Mouse (Mus musculus): ENCODE measurements around the gene Ankrd13b.

Ankrd13b gene

GRCm38 (mm10) chr11:77492311-77492871 lies 2.9 kb upstream of the Ankrd13b start:
- DNase-seq (ENCODE audit: low spot score): no peak

DNA sequence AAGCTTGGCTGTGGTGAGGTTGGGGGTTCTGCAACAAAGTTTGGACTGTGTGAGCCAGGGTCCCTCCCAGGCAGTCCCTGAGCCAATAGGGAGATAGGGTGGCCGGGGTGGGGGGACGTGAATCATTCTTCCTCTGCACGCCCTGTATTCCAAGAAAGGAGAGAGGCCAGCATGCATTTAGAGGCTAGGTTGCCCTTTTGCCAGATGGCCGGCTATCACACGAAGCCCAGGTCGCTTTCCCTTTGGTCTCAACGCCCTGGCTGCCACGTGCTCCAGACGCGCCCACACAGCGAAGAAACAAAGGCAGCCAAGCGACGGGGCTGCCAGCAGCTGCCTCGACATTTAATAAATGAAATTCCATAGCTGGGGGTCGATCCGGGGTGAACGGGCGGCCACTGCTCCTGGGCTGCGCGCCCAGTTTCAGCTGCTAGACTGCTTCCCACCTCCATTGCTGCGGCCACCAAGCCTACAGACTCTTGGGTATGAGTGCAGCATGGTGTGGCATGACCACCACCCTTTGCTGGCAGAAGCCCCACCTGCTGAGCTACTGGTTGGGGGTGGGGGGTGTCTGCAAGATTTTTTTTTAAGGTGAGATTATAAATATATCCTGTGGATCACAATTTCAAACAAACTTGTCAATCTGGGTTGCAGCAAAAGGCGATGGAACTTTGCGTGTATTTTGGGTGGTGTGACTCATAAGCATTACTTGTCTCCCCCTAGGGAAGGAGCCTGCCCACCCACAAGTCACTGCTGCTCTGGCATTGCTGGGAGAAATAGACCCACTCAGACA lies 2.2 kb upstream of the Ankrd13b start:
- DNase-seq (ENCODE audit: low spot score): peak; percentile 90

GRCm38 (mm10) chr11:77491123-77491501 lies 1.6 kb upstream of the Ankrd13b start:
- DNase-seq (ENCODE audit: low spot score): peak; percentile 98

GRCm38 (mm10) chr11:77490451-77490850 lies 973 bp upstream of the Ankrd13b start:
- DNase-seq (ENCODE audit: low spot score): no peak

- DNase-seq (ENCODE audit: low spot score): peak; percentile 46
Observed at GRCm38 (mm10) chr11:77488771-77489581, 502 bp downstream of the Ankrd13b start.

- DNase-seq (ENCODE audit: low spot score): no peak
Observed at GRCm38 (mm10) chr11:77486798-77487197, 2.7 kb downstream of the Ankrd13b start.

DNA sequence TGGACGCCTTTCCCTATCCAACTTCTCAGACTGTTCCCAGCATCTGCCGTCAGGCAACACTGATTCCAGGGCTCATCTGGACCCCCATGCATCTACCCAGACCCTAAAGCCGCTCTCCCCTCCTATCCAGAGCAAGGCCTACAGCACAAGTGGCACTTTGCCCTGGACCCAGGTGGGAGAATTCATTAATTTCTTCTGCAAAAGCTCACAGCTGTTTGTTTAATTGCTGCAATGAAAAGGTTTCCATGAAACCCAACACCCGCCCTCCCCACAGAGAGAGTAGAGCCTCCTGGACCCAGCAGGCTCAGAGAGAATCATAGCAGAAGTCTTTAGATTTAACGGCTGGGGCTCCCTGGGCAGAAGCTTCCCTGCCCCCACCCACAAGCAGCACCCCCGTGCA lies 4.2 kb downstream of the Ankrd13b start:
- DNase-seq (ENCODE audit: low spot score): no peak

DNA sequence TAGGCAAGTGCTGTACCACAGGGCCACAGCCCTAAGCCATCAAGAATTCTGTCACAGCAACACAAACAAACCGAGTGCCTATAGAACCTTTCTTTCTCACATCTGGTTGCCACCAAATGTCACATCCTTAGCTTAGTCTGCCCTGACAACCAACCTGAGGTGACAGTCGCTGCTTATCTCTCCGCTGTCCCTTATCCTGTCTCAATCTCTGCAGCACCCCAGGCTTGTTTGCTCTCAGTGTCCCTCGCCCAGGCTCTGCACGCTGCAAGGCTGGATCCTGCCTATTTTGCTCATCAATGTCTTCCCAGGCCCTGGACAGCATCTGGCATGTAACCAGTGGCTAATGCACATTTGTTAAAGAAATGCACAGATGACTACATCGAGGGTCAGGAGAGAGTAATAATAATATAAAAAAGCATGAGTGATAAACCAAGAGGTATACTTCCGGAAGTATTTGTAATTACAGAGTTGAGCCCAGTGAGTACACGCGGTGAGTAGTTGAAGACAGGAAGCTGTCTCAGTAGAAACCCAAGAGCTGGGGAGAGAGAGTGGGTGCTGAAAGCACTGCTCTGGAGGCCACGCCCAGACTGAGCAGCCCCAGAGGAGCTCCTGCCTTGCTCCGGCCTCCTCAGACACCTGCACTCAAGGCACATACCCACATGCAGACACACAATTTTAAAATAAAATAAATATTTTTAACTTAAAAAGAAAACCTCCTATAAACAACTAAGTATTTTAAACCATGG lies 5.8 kb downstream of the Ankrd13b start:
- no peak for DNase-seq (ENCODE audit: low spot score)

- DNase-seq (ENCODE audit: low spot score): no peak
Observed at GRCm38 (mm10) chr11:77483043-77483442, 6.4 kb downstream of the Ankrd13b start.

DNA sequence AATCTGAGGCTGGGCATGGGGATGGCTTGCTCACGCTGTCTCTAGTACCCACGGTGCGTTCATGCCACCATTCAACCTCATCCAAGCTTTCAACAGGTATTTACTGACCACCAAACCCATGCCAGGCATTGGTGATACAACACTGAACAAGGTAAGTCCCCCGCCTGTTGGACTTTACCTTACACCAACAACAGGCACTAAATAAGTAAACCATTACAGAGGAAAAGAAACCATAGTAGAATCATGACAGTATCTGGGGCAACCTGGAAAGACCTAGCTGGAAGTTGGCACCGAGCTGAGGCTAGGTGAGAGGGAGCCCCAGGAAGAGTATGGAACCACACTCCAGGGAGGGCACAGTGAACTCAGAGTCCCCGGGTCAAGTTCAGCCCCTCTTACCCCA lies 12.6 kb downstream of the Ankrd13b start:
- no peak for DNase-seq (ENCODE audit: low spot score)

- DNase-seq (ENCODE audit: low spot score): no peak
Observed at GRCm38 (mm10) chr11:77476216-77476615, 13.3 kb downstream of the Ankrd13b start.

DNA sequence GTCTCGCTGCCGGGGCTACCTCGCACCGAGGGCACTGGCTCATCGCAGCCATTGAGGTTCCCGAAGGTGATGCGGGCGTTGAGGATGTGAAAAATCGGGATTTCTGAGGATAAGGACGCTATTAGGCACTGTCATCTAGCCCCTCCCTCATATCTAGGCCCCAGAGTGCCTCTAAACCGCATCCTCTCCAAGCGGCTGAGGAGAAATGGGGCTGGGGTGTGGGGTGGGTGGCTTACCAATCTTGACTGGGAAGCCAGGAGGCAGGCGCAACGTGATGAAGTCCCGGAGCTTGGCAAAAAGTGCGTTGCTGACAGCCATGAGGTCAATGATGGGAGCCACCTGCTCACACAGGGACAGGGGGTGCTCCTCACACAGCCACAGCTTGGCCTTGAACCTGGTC lies 16.7 kb downstream of the Ankrd13b start:
- no peak for DNase-seq (ENCODE audit: low spot score)

GRCm38 (mm10) chr11:77471407-77471806 lies 18.1 kb downstream of the Ankrd13b start:
- DNase-seq (ENCODE audit: low spot score): no peak

DNA sequence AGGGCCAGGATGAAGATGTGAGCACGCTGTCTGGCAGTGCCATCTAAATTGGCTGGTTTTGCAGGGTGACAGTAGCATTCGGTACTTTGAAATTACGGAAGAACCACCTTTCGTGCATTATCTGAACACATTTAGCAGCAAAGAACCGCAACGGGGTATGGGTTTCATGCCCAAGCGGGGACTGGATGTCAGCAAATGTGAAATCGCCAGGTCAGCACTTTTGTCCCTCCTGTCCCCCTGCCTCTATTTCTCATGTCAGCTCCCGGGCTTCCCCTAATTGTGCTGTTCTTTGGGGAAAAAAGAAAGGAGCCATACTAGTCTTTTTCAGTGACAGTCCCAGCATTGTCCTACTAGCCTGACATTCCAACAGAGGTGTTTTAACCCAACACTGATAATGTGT lies 21.1 kb downstream of the Ankrd13b start:
- DNase-seq (ENCODE audit: low spot score): no peak

DNA sequence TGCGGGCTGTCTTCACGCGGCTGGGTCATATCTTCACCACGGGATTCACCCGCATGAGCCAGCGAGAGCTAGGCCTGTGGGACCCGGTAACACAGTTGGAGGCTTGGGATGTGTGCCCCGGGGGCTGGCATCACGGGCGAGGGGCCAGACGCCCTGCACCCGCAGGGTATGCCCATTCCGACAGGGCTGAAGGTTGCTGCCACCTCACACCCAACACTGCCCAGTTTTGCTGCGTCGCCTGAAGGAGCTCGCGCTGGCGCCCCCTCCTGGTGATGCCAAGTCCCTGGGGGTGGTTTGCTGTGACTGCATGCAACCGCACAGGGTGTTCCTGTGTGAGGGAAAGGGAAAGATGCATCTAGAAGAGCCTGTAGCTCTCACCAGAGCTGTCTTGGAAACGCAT lies 21.7 kb downstream of the Ankrd13b start:
- peak; percentile 73 for DNase-seq (ENCODE audit: low spot score)

- DNase-seq (ENCODE audit: low spot score): peak; percentile 63
Observed at GRCm38 (mm10) chr11:77467157-77467556, 22.3 kb downstream of the Ankrd13b start.

- DNase-seq (ENCODE audit: low spot score): no peak
Observed at GRCm38 (mm10) chr11:77466544-77466943, 22.9 kb downstream of the Ankrd13b start.

DNA sequence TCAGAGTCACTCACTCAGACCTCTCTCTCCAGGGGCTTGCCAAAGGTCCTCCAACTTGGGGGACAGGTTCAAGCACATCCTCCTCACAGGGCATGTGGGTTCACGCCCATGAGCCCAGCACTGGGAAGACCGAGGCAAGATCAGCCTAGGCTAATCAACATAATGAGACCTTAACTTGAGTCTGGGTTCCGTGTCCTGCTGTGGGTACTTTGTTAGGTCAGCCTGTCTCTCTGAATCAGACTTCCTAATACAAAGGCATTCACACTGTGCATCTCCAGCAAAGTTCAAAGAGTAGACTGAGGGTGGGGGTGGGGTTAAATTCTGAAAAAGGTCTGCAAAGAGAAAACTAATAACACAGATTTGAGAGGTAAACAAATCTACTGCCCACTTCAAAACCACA lies 24.4 kb downstream of the Ankrd13b start:
- no peak for DNase-seq (ENCODE audit: low spot score)

GRCm38 (mm10) chr11:77464684-77465083 lies 24.8 kb downstream of the Ankrd13b start:
- DNase-seq (ENCODE audit: low spot score): no peak

GRCm38 (mm10) chr11:77463786-77464185 lies 25.7 kb downstream of the Ankrd13b start:
- no peak for DNase-seq (ENCODE audit: low spot score)

DNA sequence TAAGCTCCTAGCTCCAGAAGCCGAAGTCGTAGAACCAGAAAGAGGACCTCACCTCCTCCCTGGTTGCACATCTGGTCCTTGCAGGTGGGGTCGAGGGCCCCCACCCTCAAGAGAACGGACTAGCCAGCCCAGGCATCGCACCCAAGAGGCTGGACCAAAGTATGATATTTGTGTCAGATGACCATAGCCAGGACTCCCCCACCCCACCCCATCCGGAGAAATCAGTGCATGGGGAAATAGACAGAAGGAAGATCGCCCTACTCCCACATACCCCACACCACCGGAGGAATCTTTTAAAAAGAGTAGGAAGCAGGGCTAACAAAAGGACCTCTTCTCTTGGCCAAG lies 26.4 kb downstream of the Ankrd13b start:
- DNase-seq (ENCODE audit: low spot score): no peak
